Mouse (Mus musculus) kidney, adult 2 months (tissue): Measurements from ENCODE around the gene Nav3. TPM values are rescaled to one million over a fixed set of nuclear protein-coding genes. Genes with fewer than 3 reads are reported as not detected.

Source experiments
- DNase-seq: peaks from one replicate; pipeline ENCODE4 v3.0.0; 2021
- H3K27ac ChIP-seq: fragments of 200-500 bp; 2 replicates; pipeline ENCODE4 v1.5.1; 2012; ENCODE audit warnings: low read depth, low read length, control low read depth, inconsistent platforms; ENCODE audit not compliant: insufficient read depth
- H3K27me3 ChIP-seq: fragments of 200-500 bp; replicated peaks from 2 replicates; pipeline ENCODE4 v1.6.1; 2012; ENCODE audit warnings: mild to moderate bottlenecking, moderate library complexity, low read length, inconsistent platforms; ENCODE audit not compliant: control insufficient read depth, insufficient read depth
- H3K36me3 ChIP-seq: fragments of 200-500 bp; 2 replicates; pipeline ENCODE4 v1.6.1; 2012; ENCODE audit warnings: mild to moderate bottlenecking, moderate library complexity, low read length, inconsistent platforms; ENCODE audit not compliant: control insufficient read depth, insufficient read depth
- H3K4me1 ChIP-seq: fragments of 200-500 bp; 2 replicates; pipeline ENCODE4 v1.6.1; 2011; ENCODE audit warnings: low read length; ENCODE audit not compliant: control insufficient read depth, insufficient read depth
- H3K4me3 ChIP-seq: fragments of 200-500 bp; 2 replicates; pipeline ENCODE4 v1.5.1; 2011; ENCODE audit warnings: mild to moderate bottlenecking, low read depth, low read length, control low read depth; ENCODE audit not compliant: insufficient read depth
- CTCF ChIP-seq: fragments of 200-500 bp; conservative IDR thresholded peaks from 2 replicates; pipeline ENCODE4 v1.5.1; 2011; ENCODE audit warnings: low read depth, mild to moderate bottlenecking, control low read depth, low read length, moderate library complexity, mixed read lengths; ENCODE audit not compliant: insufficient read depth, insufficient read length
- POLR2A ChIP-seq: fragments of 200-500 bp; IDR thresholded peaks from one replicate; pipeline ENCODE4 v1.6.1; 2011; ENCODE audit warnings: low read depth, low read length, control low read depth
- WGBS: fragments of 180-500 bp; shearing (Covaris S2); methylation state at CpG from one replicate; pipeline ENCODE4 v1.1.7; 2018; 5-methylcytosine and 5-hydroxymethylcytosine counted together
- polyA plus RNA-seq: library from polyadenylated mRNA; depleted of rRNA; stranded (reverse); fragments of >200 nt; gene quantifications from 2 replicates; pipeline ENCODE4 v1.2.3, GENCODE M21; 2012

Nav3 gene
- polyA plus RNA-seq, 1 experiment, result 1.8 TPM

GRCm38 (mm10) chr10:109740326-109740725 lies 715.7 kb downstream of the Nav3 start:
- Histone ChIP-seq H3K4me1 (no peaks in the 10 kb centered on the region), H3K4me3 (no peak overlapping the region), H3K27ac (no peak overlapping the region), H3K27me3 (no peaks in the 10 kb centered on the region), H3K36me3 (no peaks in the 10 kb centered on the region)
- DNase-seq, result no peak
- 54% methylated on average over 3 of the region's 3 CpGs for WGBS
- TF ChIP-seq POLR2A (no peak), CTCF (no peak)

- H3K27me3 ChIP-seq, result no peaks in the 10 kb centered on the region
- no peak overlapping the region for H3K27ac ChIP-seq
- no peak for DNase-seq
- TF ChIP-seq POLR2A (no peak), CTCF (no peak)
- H3K4me1 ChIP-seq, result no peaks in the 10 kb centered on the region
- no peak overlapping the region for H3K4me3 ChIP-seq
- no peaks in the 10 kb centered on the region for H3K36me3 ChIP-seq
- 81% methylated on average over 5 of the region's 5 CpGs for WGBS
Observed at GRCm38 (mm10) chr10:109723646-109724045, 732.4 kb downstream of the Nav3 start.

GRCm38 (mm10) chr10:109718808-109719207 lies 737.2 kb downstream of the Nav3 start:
- H3K4me3 ChIP-seq, result no peak overlapping the region

GRCm38 (mm10) chr10:109718390-109718789 lies 737.6 kb downstream of the Nav3 start:
- H3K36me3 ChIP-seq, result no peaks in the 10 kb centered on the region
- TF ChIP-seq CTCF (no peak), POLR2A (no peak)
- H3K4me1 ChIP-seq, result no peaks in the 10 kb centered on the region
- DNase-seq, result no peak
- WGBS, result 85% methylated on average over 5 of the region's 5 CpGs
- H3K4me3 ChIP-seq, result no peak overlapping the region
- H3K27me3 ChIP-seq, result no peaks in the 10 kb centered on the region
- H3K27ac ChIP-seq, result no peak overlapping the region

More at GRCm38 (mm10) chr10:109718808-109719207, 737.2 kb downstream of the Nav3 start:
- TF ChIP-seq POLR2A (no peak), CTCF (no peak)
- 75% methylated on average over 2 of the region's 2 CpGs for WGBS
- no peaks in the 10 kb centered on the region for H3K27me3 ChIP-seq
- no peak overlapping the region for H3K27ac ChIP-seq
- DNase-seq, result no peak
- no peaks in the 10 kb centered on the region for H3K4me1 ChIP-seq
- H3K36me3 ChIP-seq, result no peaks in the 10 kb centered on the region

- DNase-seq, result no peak
- Histone ChIP-seq H3K4me1 (no peaks in the 10 kb centered on the region), H3K27me3 (no peaks in the 10 kb centered on the region), H3K36me3 (no peaks in the 10 kb centered on the region), H3K27ac (no peak overlapping the region), H3K4me3 (no peak overlapping the region)
- WGBS, result 41% methylated on average over 5 of the region's 5 CpGs
- TF ChIP-seq POLR2A (no peak), CTCF (no peak)
Observed at GRCm38 (mm10) chr10:109713001-109713400, 743.0 kb downstream of the Nav3 start.

GRCm38 (mm10) chr10:109699771-109700335 lies 756.2 kb downstream of the Nav3 start:
- Histone ChIP-seq H3K4me3 (no peak overlapping the region), H3K27ac (no peak overlapping the region), H3K27me3 (no peaks in the 10 kb centered on the region), H3K4me1 (no peaks in the 10 kb centered on the region), H3K36me3 (no peaks in the 10 kb centered on the region)
- no peak for TF ChIP-seq POLR2A
- TF ChIP-seq CTCF, result no peak
- DNase-seq, result no peak
- 62% methylated on average over 3 of the region's 3 CpGs for WGBS

- no peak overlapping the region for H3K27ac ChIP-seq
- DNase-seq, result no peak
- no peaks in the 10 kb centered on the region for H3K27me3 ChIP-seq
- no peaks in the 10 kb centered on the region for H3K36me3 ChIP-seq
- WGBS, result 64% methylated on average over 3 of the region's 3 CpGs
- H3K4me3 ChIP-seq, result no peak overlapping the region
- TF ChIP-seq CTCF (no peak), POLR2A (no peak)
- H3K4me1 ChIP-seq, result no peaks in the 10 kb centered on the region
Observed at GRCm38 (mm10) chr10:109690564-109690963, 765.4 kb downstream of the Nav3 start.
